Mouse (Mus musculus): ENCODE measurements around the gene Ift57.

The Ift57 gene

GRCm38 (mm10) chr16:49753318-49753717, 54.3 kb downstream of the Ift57 start:
- no peak for DNase-seq (ENCODE audit: low spot score in 2 of 2)

GRCm38 (mm10) chr16:49760517-49761203, 61.6 kb downstream of the Ift57 start:
- no peak for DNase-seq (ENCODE audit: low spot score in 2 of 2)

GRCm38 (mm10) chr16:49761981-49762380, 62.9 kb downstream of the Ift57 start:
- no peak for DNase-seq (ENCODE audit: low spot score in 2 of 2)

- no peak for DNase-seq (ENCODE audit: low spot score in 2 of 2)
These were observed 67.3 kb downstream of the Ift57 start for GRCm38 (mm10) chr16:49766326-49766725.

GRCm38 (mm10) chr16:49768491-49769031, 69.5 kb downstream of the Ift57 start:
- DNase-seq (ENCODE audit: low spot score in 2 of 2), result no peak

GRCm38 (mm10) chr16:49769831-49770261, 70.8 kb downstream of the Ift57 start:
- DNase-seq (ENCODE audit: low spot score in 2 of 2), result no peak

- no peak for DNase-seq (ENCODE audit: low spot score in 2 of 2)
These were observed 71.5 kb downstream of the Ift57 start for GRCm38 (mm10) chr16:49770320-49771189.

- DNase-seq (ENCODE audit: low spot score in 2 of 2), result no peak
These were observed 72.8 kb downstream of the Ift57 start for GRCm38 (mm10) chr16:49771609-49772396.

- no peak for DNase-seq (ENCODE audit: low spot score in 2 of 2)
These were observed 73.5 kb downstream of the Ift57 start for GRCm38 (mm10) chr16:49772576-49772975.

- no peak for DNase-seq (ENCODE audit: low spot score in 2 of 2)
These were observed 74.0 kb downstream of the Ift57 start for GRCm38 (mm10) chr16:49773068-49773467.

GRCm38 (mm10) chr16:49774059-49775001, 75.3 kb downstream of the Ift57 start:
- no peak for DNase-seq (ENCODE audit: low spot score in 2 of 2)

GRCm38 (mm10) chr16:49775002-49775966, 76.3 kb downstream of the Ift57 start:
- DNase-seq (ENCODE audit: low spot score in 2 of 2), result no peak

- DNase-seq (ENCODE audit: low spot score in 2 of 2), result no peak
These were observed 77.9 kb downstream of the Ift57 start for GRCm38 (mm10) chr16:49776981-49777380.

- no peak for DNase-seq (ENCODE audit: low spot score in 2 of 2)
These were observed 82.6 kb downstream of the Ift57 start for GRCm38 (mm10) chr16:49781556-49782156.

- no peak for DNase-seq (ENCODE audit: low spot score in 2 of 2)
These were observed 84.3 kb downstream of the Ift57 start for GRCm38 (mm10) chr16:49783369-49783768.

- DNase-seq (ENCODE audit: low spot score in 2 of 2), result no peak
These were observed 87.1 kb downstream of the Ift57 start for GRCm38 (mm10) chr16:49786116-49786515.

- no peak for DNase-seq (ENCODE audit: low spot score in 2 of 2)
These were observed 88.7 kb downstream of the Ift57 start for GRCm38 (mm10) chr16:49787714-49788113.

GRCm38 (mm10) chr16:49790575-49791465, 91.8 kb downstream of the Ift57 start:
- no peak for DNase-seq (ENCODE audit: low spot score in 2 of 2)
